Comparison of ENCODE assay signal across 11 mouse cellular contexts in genomic region chr11:77960199-77960598, GRCm38 (mm10). TPM values are rescaled to one million over a fixed set of nuclear protein-coding genes. Genes with fewer than 3 reads are reported as not detected.
DNase-seq lines count a peak whose midpoint lies in the region; TF ChIP-seq lines count a peak whose summit lies in the region.
"Had no signal": no experiment of that assay in that cellular context is flagged by ENCODE, and none has a peak within 500 bp of the region (broad histone marks: within the 10 kb centered on the region; RNA-seq: fewer than 3 reads in every experiment).

No protein-coding gene starts in this region.

- H3K4me3 ChIP-seq in heart, adult 2 months, result no peak overlapping the region
- H3K4me3 ChIP-seq in kidney, adult 2 months (ENCODE audit: insufficient read depth, low read depth, low read length), result no peak overlapping the region
- H3K4me3 ChIP-seq: megakaryocyte, embryonic 14.5 days had no signal

- WGBS in heart, adult 2 months, result 53% methylated on average over 9 of the region's 9 CpGs
- WGBS in kidney, adult 2 months, result 75% methylated on average over 9 of the region's 9 CpGs

- TF ChIP-seq CTCF in heart, adult 2 months (IDR thresholded peaks at IDR 0.05), result no peak
- no peak for TF ChIP-seq CTCF in brain, embryonic 14.5 days (IDR thresholded peaks at IDR 0.05; ENCODE audit: borderline replicate concordance, extremely low read depth, insufficient read depth, insufficient read length)
- no peak for TF ChIP-seq CTCF in kidney, adult 2 months (conservative IDR thresholded peaks at IDR 0.05; ENCODE audit: insufficient read depth, insufficient read length, low read depth, low read length)

- no peak for TF ChIP-seq POLR2A in heart, adult 2 months (IDR thresholded peaks at IDR 0.05; ENCODE audit: insufficient read depth, low read depth, low read length)
- no peak for TF ChIP-seq POLR2A in brain, embryonic 14.5 days (IDR thresholded peaks at IDR 0.05; ENCODE audit: borderline replicate concordance, extremely low read depth, insufficient read depth, insufficient read length, poor library complexity, severe bottlenecking)
- TF ChIP-seq POLR2A in kidney, adult 2 months (IDR thresholded peaks at IDR 0.05; ENCODE audit: low read depth, low read length), result no peak

- no peaks in the 10 kb centered on the region for H3K27me3 ChIP-seq in heart, adult 2 months (ENCODE audit: control insufficient read depth, insufficient read depth, low read length)
- no peaks in the 10 kb centered on the region for H3K27me3 ChIP-seq in kidney, adult 2 months (replicated peaks; ENCODE audit: control insufficient read depth, insufficient read depth, low read length)

- no peak overlapping the region for H3K9ac ChIP-seq in heart, adult 2 months (ENCODE audit: low read depth, low read length)

- peak; percentile 86 for DNase-seq in heart, adult 11 months
- DNase-seq in heart, adult 2 months, result no peak
- DNase-seq in brain, embryonic 14.5 days (ENCODE audit: low read depth), result peak; percentile 85
- peak; percentile 73 to 80 for DNase-seq in layer of hippocampus, adult 18-20 months (ENCODE audit: low spot score in 2 of 2)
- DNase-seq in left cerebral cortex, postnatal 4 days, result peak; percentile 41
- DNase-seq in adrenal gland, postnatal 25 days, result no peak
- DNase-seq in kidney, adult 2 months, result no peak
- DNase-seq in cerebellum, adult 11 months, result no peak
- DNase-seq: lung, adult 18-20 months had no signal

- H3K27ac ChIP-seq in heart, adult 2 months, result no peak overlapping the region
- H3K27ac ChIP-seq in kidney, adult 2 months (ENCODE audit: insufficient read depth, low read depth, low read length), result no peak overlapping the region

- H3K36me3 ChIP-seq in heart, adult 2 months (ENCODE audit: control insufficient read depth, insufficient read depth, low read length), result no peaks in the 10 kb centered on the region
- no peaks in the 10 kb centered on the region for H3K36me3 ChIP-seq in kidney, adult 2 months (ENCODE audit: control insufficient read depth, insufficient read depth, low read length)

- no peak for TF ChIP-seq EP300 in heart, adult 2 months (IDR thresholded peaks at IDR 0.05; ENCODE audit: insufficient read depth, low read depth, low read length)

- H3K4me1 ChIP-seq in heart, adult 2 months (ENCODE audit: control insufficient read depth, insufficient read depth, low read length), result no peaks in the 10 kb centered on the region
- peaks cover 3% of the 10 kb centered on the region; the same call in 1 of the 2 replicates for H3K4me1 ChIP-seq in kidney, adult 2 months (ENCODE audit: control insufficient read depth, insufficient read depth, low read length)

- no peaks in the 10 kb centered on the region for H3K79me2 ChIP-seq in heart, adult 2 months (replicated peaks; ENCODE audit: control insufficient read depth, insufficient read depth, low read length)

- intact Hi-C loops in heart, adult 2 months (cut with DNase I), result loop anchor here (5.0 to 10.0 kb wide), 2 partner anchors 68 to 215 kb away; partner anchors contain the start of gene Pipox
- intact Hi-C loops in left cerebral cortex, postnatal 4 days (cut with DNase I), result loop anchor here (10.0 kb wide), 1 partner anchor 105 kb away; no protein-coding TSS in a partner anchor

RNA-seq across cellular contexts. Expression of gene Phf12, which starts 22.4 kb away (rescaled TPM):
- total RNA-seq in heart, adult 2 months (2021), result 10 to 100 TPM; 23.6 to 30.5 TPM
- polyA plus RNA-seq in heart, adult 2 months (2012; rRNA removed), result 22.3 and 25.3 TPM in 2 replicates
- 64.7 and 76.0 TPM in 2 replicates for polyA plus RNA-seq in brain, embryonic 14.5 days (2012; rRNA removed)
- total RNA-seq in layer of hippocampus, adult 18-20 months (2021), result 10 to 100 TPM; 52.6 to 55.4 TPM
- 10 to 100 TPM; 62.0 to 63.9 TPM for total RNA-seq in left cerebral cortex, postnatal 4 days (2021)
- total RNA-seq in adrenal gland, postnatal 25 days (2021), result 76.6 and 79.8 TPM in 2 replicates
- polyA plus RNA-seq in kidney, adult 2 months (2012; rRNA removed), result 33.0 and 35.7 TPM in 2 replicates

RNA-seq across cellular contexts. Expression of gene Sez6, which starts 29.6 kb away (rescaled TPM):
- total RNA-seq in heart, adult 2 months (2021), result under 1 TPM; 0.68 to 0.80 TPM
- 0.59 and 0.70 TPM in 2 replicates for polyA plus RNA-seq in heart, adult 2 months (2012; rRNA removed)
- 173 and 174 TPM in 2 replicates for polyA plus RNA-seq in brain, embryonic 14.5 days (2012; rRNA removed)
- 100 to 1,000 TPM; 161 to 167 TPM for total RNA-seq in layer of hippocampus, adult 18-20 months (2021)
- total RNA-seq in left cerebral cortex, postnatal 4 days (2021), result 100 to 1,000 TPM; 246 to 287 TPM
- 2.0 and 2.7 TPM in 2 replicates for total RNA-seq in adrenal gland, postnatal 25 days (2021)
- polyA plus RNA-seq in kidney, adult 2 months (2012; rRNA removed), result 0.12 and 0.27 TPM in 2 replicates
- total RNA-seq: neutrophil, adult 5-6 weeks had no signal

Comparison
In these comparisons a context has a peak if more than half of its experiments do, and no peak if none do; other contexts are left out.
1. DNase-seq: peak in heart, adult 11 months (single experiment), brain, embryonic 14.5 days (single experiment), layer of hippocampus, adult 18-20 months (2 of 2) and left cerebral cortex, postnatal 4 days (single experiment); none in heart, adult 2 months (0 of 2), adrenal gland, postnatal 25 days (single experiment), kidney, adult 2 months (single experiment) and cerebellum, adult 11 months (single experiment).
2. RNA of gene Sez6, which starts 29.6 kb away (total RNA-seq): 246 to 287 TPM in left cerebral cortex, postnatal 4 days and 161 to 167 TPM in layer of hippocampus, adult 18-20 months; 2.0 to 2.7 TPM in adrenal gland, postnatal 25 days and 0.68 to 0.80 TPM in heart, adult 2 months; every median in the first group is over 10 times any median in the second.